Mouse (Mus musculus): ENCODE measurements around the gene Lyrm9.

The Lyrm9 gene

GRCm38 (mm10) chr11:78826442-78827013 is at the start of gene Lyrm9:
Gene Lyrm9 (plus strand): TSS chr11:78826584.
- DNase-seq (ENCODE audit: low read depth, low spot score) = peak; percentile 85

DNA sequence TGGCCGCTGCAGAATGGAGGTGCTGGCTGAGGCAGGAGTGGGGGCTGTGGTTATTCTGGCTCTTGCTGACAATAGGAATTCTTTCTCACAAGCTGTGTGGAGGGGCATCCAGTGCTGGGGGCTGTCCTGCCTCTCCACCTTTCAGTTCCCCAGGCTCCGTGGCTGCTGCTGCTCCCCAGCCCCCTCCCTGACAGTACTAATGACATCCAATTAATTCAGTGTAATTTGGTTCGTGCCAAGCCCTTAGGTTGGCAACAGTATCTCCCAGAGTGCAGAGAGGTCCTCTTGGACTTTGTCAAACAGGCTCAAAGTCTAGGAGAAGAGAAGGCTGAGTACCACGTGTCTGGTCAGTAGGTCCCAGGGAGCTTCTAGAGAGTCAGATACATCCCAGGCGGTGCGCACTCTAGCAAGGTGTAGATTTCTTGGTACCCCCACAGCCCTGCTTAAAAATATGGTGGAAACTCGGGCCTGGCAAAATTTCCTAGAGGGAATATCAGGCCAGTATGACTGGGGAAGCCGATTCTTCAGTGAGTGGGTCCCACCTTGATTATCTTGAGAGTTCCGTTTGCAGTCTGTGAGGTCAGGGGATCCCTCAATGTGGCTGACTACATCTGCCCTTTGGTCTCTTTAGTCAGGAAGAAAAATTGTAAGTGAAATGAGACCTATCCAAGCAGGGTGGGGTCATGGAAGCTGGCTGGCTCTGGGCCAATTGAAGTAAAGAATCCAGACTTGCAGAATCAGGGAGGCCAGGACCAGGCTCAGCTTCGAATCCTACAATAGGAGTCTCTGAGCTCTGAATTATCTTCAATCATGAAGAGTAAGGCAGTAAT is 48.3 kb upstream of the Lyrm9 start:
- no peak for DNase-seq (ENCODE audit: low read depth, low spot score)

- no peak for DNase-seq (ENCODE audit: low read depth, low spot score)
Measured at GRCm38 (mm10) chr11:78780002-78780401, 46.4 kb upstream of the Lyrm9 start.

DNA sequence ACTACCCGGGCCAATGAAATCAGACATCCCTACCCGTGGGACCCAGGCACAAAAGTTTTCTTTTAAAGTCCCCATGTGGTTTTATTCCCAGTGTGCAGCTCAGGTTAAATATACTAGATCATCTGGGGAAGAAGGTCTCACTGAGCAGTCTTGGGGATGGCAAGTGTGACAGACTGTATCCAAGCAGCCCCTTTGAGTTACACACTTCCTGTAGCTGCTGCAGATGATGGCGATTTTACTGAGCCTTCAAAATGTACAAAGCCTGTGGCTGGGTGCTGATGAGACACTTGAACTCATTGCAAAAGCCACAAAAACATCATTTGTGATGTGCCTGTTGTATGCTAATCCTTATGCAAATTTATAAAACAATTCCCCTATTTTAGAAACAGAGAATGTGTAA is 45.8 kb upstream of the Lyrm9 start:
- no peak for DNase-seq (ENCODE audit: low read depth, low spot score)

DNA sequence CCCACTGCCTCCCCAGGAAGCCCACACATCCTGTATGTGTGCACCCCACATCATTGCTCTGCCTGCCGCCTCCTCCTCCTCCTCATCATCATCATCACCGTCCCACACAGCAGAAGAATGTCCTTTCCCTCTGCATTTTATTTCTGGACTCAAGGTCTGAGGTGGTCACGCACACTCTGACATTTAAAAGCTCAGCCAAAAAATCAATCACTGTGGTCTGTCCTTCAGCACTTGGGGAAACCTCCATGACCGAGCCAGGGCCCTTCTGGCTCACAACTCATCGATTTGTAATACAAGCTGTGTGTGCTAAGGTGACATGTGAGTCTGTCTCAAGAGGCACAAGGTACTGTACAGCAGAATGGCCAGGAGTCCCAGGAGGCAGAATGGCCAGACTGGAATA is 44.1 kb upstream of the Lyrm9 start:
- no peak for DNase-seq (ENCODE audit: low read depth, low spot score)

DNA sequence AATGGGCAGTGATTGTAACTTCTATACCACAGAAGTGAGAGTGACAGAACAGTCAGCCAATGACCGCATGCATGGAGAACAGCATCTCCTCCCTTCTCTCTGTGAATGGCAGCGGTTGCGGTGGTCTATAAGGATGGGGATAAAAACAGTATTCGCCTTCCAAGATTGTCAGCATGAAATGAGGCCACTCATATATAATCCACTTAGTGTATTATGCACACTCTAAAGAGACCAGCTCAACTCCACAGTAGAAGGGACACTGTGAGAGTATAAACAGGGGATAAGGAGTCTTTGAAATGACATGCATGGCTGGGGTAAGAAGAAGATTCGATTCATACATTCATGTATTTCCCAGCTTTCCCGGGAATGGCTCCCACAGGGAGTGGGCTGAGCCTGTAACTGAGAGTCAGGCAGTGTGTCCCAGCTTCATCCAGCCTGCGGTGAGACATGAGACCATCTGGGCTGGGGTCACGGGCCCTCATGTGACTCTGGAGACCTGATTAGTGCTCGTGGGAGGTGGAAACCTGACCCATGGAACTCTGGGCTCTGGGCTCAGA is 43.5 kb upstream of the Lyrm9 start:
- DNase-seq (ENCODE audit: low read depth, low spot score) = no peak

- DNase-seq (ENCODE audit: low read depth, low spot score) = no peak
Measured at GRCm38 (mm10) chr11:78786013-78786431, 40.4 kb upstream of the Lyrm9 start.

DNA sequence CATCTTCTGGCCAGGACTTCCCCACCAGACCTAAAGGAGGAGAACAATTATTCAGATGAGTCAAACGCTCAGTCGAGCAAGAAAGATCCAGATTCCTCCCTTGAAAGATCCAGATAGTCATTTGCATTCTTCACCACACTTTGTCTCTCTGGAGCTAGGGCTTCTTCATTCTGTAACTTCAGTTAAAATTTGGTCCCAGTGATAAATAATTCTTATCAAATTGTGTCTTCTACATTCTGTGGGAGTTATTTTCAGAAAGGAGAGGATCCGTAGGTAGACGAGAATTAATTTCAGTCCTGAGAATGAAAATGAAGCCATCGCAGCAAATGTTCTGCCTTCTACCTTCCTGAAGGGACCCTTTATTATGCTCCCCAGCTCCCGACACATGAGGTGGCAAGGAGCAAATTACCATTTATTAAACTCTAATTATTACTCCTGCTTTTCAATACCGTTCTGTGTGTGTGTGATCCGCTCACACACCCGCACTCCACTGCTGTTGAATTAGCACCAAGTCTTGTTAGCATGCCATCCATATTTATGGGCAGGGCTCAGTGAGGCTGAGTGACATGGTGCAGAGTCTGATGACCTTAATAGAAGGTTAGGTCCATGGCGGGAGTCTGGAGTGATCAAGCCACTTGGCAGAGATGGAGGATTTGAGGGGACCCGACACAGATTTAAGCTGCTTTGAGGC is 36.9 kb upstream of the Lyrm9 start:
- no peak for DNase-seq (ENCODE audit: low read depth, low spot score)

DNA sequence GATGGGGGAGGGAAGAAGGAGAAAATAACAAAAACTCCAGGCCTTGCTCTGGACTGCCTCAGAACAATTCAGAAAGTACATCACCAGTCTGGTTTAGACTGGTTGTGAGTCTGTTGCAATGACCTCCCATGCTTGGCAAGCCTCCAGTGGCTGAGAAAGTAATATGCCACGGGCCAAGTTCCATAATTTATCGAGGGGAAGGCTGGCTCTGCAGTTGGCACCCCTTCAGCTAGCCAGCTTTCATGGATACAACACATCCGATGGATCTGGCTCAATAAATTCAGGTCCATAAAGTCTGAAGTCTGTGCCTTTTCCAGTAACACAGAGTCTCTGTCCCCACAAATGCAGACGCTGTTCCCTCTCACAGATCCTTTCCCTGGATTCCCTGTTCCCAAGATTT is 34.8 kb upstream of the Lyrm9 start:
- no peak for DNase-seq (ENCODE audit: low read depth, low spot score)

DNA sequence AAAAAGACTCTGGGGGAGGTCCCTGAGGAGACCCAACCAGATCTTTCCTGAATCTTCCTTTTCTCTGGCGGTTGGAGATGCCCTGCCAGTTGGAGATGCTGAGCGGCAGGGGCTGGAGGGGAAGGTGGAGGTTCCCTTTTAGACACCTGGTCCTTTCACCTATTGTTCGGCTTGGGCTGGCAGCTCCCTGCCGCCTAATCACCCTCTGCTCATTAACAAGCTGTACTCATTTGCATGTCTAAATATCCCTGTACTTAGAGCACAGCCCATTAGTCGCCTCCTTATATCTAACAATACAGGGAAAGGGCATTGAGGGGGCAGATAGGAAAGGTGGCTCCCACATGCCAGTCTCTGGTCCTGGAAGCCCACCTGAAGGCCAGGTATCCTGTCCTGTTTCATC is 34.3 kb upstream of the Lyrm9 start:
- no peak for DNase-seq (ENCODE audit: low read depth, low spot score)

DNA sequence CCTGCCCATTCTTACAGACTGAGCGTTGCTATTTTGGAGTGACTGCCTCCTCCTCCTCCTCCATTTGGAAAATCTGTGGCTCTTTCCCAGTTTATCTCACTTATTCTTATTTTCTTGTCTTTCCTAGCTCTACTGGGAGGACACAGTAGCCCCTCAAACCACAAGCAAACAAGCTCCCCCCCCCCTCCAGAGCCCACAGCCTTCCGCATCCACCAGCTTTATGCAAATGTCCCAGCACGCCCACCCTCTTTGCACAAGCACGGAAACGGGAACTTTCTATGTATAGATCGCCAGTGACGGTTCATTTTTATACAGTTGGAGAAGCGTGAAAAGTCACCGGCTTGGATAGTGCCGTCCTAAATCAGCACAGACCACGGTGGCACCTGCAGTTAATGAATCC is 33.9 kb upstream of the Lyrm9 start:
- no peak for DNase-seq (ENCODE audit: low read depth, low spot score)

DNA sequence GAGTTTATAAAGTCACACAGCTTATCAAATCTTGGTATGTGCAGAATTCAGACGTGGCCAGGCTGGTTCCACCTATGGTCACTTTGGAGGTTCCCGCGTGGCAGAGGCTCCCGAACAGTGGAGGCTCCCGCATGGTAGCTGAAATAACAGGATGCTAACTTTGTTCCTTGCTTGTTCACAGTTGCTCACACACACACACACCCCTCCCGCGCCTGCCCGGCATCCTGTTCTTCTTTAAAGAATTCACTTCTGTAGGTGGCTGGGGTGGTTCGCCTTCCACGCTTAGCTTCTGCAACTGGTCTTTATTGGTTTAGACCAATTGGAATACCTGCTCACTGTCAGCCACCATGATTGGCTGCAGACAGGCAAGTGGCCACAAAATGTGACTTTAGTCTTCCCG is 33.3 kb upstream of the Lyrm9 start:
- no peak for DNase-seq (ENCODE audit: low read depth, low spot score)

DNA sequence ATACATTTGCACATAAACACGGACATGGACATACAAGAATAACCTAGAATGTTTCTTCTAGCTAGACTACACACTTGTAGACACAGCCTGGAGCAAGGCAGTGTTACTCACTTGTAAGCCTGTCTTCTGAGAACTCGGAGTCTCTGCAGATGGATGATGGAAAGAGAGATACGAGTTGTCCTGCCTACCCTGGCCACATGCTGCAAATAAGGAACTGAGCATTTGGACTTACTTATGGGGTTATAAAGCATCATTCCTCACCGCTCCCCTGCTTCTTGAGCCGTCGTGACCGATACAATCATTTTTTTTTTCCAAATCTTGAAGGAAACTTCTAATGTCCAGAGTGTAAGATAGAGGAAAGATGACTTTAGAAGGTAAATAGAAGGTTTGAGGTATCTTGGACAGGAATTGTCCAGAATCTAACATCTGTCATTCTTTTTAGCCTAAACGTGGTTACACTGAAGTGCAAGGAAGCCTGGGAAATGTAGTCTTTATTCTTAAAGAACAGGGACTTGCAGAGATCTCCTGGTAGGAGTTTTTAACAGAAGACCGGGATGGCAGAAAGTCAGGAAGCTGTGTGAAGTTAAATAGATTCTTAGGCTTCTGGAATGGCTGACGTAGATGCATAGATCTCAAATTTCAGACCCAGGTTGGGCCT is 30.2 kb upstream of the Lyrm9 start:
- no peak for DNase-seq (ENCODE audit: low read depth, low spot score)

DNA sequence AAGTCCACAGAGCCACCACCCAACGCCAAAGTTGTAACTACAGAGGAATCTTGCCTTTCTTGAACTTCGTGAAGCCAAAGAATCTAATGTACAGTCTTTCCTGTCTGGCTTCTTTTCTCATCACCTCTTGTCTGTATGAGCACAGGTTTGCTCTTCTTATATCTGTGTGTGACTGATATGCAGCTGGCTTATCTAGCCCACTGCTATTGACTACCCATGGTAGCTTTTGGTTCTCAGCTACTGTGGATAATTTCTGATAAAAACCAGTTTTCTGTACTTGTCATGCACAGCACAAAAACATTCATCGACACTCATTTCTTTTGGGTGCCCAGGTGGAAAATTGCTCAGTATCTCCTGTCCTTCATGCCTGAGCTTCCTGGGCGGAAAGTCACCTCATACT is 25.3 kb upstream of the Lyrm9 start:
- DNase-seq (ENCODE audit: low read depth, low spot score) = no peak

DNA sequence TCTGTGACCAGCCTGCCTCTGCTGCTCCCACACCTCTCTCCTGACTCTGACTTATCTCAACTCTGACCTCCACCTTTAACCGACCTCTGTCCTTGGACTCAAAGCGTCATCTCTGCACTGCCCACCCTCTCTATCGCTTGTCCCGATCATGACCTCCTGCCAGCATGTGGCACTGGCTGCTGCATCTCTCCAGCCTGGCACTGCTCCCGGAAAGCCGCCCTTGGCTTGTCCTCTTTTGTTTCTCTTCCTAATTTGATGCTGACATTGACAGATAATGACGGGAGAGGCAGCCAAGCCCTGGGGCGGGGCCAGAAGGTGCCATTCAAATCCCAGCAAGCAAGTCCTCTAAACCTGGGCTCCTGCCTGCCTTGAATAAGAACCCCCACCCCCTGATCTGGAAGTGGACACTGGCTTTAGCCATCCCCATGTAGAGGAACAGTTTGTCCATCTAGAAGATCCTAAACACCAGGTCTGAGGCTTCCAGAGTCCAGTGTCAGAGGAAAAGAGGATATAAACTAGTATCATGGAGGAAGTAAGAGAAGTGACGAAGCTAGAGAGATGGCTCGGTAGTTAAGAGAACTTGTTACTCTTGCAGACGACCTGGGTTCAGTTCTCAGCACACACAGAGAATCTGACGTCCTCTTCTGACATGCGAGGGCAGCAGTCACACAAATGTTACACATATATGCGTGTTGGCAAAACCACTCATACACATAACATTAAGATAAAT is 22.6 kb upstream of the Lyrm9 start:
- no peak for DNase-seq (ENCODE audit: low read depth, low spot score)

- DNase-seq (ENCODE audit: low read depth, low spot score) = no peak
Measured at GRCm38 (mm10) chr11:78804551-78804950, 21.8 kb upstream of the Lyrm9 start.

- no peak for DNase-seq (ENCODE audit: low read depth, low spot score)
Measured at GRCm38 (mm10) chr11:78805198-78805597, 21.2 kb upstream of the Lyrm9 start.

DNA sequence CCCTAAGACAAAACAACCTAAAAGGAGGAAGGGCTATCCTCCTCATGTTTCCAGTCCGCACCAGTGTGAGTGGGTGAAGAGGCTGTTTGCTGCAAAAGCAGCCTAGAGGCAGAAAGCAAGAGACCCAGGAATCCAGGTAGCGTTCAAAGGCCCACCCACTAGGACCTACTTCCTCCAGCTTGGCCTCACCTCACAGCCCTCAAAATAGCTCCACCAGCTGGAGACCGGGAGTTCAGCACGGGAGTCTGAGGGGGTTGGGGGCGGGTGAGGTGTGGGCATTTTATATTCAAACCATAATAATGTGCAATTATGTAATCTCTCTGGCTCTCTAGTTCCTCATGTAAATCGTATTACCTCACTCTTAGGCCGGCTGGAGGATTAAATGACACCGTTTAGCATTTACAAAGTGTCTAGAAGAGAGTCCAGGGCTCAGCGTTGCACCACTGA is 20.7 kb upstream of the Lyrm9 start:
- no peak for DNase-seq (ENCODE audit: low read depth, low spot score)

- no peak for DNase-seq (ENCODE audit: low read depth, low spot score)
Measured at GRCm38 (mm10) chr11:78807341-78808108, 18.9 kb upstream of the Lyrm9 start.

GRCm38 (mm10) chr11:78809398-78809797 is 17.0 kb upstream of the Lyrm9 start:
- DNase-seq (ENCODE audit: low read depth, low spot score) = no peak
